Mouse (Mus musculus): Measurements from ENCODE around the gene Thap12. TPM values are rescaled to one million over a fixed set of nuclear protein-coding genes. Genes with fewer than 3 reads are reported as not detected.

The Thap12 gene
- total and polyA plus RNA-seq, 2 experiments: 5.9 to 23.5 TPM

DNA sequence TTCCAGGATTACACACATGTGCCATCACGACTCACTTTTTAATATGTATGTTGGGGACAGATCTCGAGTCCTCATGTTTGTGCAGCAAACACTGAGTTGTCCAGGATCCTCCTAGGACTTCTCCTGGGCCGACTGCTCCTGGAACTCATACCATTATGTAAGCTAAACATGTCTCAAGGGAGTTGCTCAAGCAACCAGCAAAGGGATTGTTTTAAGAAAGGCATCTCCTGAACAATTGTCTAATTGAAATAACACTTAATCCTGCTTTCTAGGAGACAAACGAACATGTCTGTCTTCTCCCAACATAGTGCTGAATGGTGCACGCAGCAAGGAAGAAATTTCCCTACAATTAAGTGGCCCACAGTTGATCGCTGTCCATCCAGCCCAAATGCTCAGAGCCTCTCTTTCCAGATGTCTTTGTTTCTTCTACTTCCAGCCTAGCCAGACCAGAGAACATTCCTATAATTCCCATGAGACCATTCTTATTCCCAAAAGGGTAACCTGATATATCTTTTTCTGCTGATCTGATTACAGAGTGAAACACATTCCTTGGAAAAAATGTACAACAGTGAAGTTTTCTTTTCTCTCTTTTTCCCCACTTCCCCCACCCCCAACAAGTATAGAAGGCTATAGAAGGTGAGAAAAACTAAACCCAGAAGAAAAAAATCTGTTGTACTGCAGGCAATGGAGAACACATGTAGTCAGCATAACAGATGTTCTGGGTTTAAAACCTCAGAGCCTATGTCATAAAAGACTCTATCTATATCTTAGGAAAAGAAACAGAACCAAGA is 34.8 kb upstream of the Thap12 start:
- no peaks in the 10 kb centered on the region for H3K4me1 ChIP-seq (ENCODE audit: control insufficient read depth, insufficient read depth, low read length)
- no peaks in the 10 kb centered on the region for H3K27me3 ChIP-seq (ENCODE audit: control insufficient read depth, insufficient read depth, low read length)
- WGBS: 79% methylated on average over 6 of the region's 6 CpGs
- no peak overlapping the region for H3K9ac ChIP-seq (ENCODE audit: low read depth, low read length)
- no peaks in the 10 kb centered on the region for H3K79me2 ChIP-seq (ENCODE audit: control insufficient read depth, insufficient read depth, low read length)
- H3K36me3 ChIP-seq (ENCODE audit: control insufficient read depth, insufficient read depth, low read length): no peaks in the 10 kb centered on the region
- DNase-seq (ENCODE audit: extremely low read depth, low read depth, low spot score): no peak
- TF ChIP-seq POLR2A (IDR thresholded peaks at IDR 0.05; ENCODE audit: extremely low read depth, insufficient read depth, low read length) (no peak), CTCF (IDR thresholded peaks at IDR 0.05; ENCODE audit: low read depth, low read length) (no peak)
- no peak overlapping the region for H3K27ac ChIP-seq (replicated peaks; ENCODE audit: insufficient read depth, low read depth, low read length)
- H3K4me3 ChIP-seq (ENCODE audit: insufficient read depth, low read depth, low read length): no peak overlapping the region

DNA sequence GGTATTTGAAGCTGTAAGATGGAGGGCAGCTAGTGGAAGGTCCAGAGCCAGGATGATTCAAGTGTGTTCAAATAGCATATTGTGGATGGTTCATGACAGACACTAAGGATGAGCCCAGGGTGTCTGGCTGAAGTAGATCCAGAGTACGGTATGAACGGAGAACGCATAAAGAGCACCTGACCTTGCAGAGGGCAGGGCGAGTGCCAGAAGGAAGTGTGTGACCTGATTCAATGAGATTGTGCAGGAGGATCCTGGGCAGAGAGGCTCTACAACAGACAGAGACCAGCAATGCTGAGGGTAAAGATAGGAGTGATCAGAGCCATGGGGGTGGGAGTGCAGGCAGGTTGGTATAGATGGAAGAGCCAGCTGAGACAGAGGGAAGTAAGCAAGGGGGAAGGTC is 32.1 kb upstream of the Thap12 start:
- no peak for DNase-seq (ENCODE audit: extremely low read depth, low read depth, low spot score)
- Histone ChIP-seq H3K27me3 (ENCODE audit: control insufficient read depth, insufficient read depth, low read length) (no peaks in the 10 kb centered on the region), H3K4me1 (ENCODE audit: control insufficient read depth, insufficient read depth, low read length) (no peaks in the 10 kb centered on the region), H3K4me3 (ENCODE audit: insufficient read depth, low read depth, low read length) (no peak overlapping the region), H3K27ac (replicated peaks; ENCODE audit: insufficient read depth, low read depth, low read length) (no peak overlapping the region), H3K79me2 (ENCODE audit: control insufficient read depth, insufficient read depth, low read length) (no peaks in the 10 kb centered on the region), H3K36me3 (ENCODE audit: control insufficient read depth, insufficient read depth, low read length) (no peaks in the 10 kb centered on the region), H3K9ac (ENCODE audit: low read depth, low read length) (no peak overlapping the region)
- WGBS: 92% methylated on average over 4 of the region's 4 CpGs
- no peak for TF ChIP-seq POLR2A (IDR thresholded peaks at IDR 0.05; ENCODE audit: extremely low read depth, insufficient read depth, low read length)
- no peak for TF ChIP-seq CTCF (IDR thresholded peaks at IDR 0.05; ENCODE audit: low read depth, low read length)

DNA sequence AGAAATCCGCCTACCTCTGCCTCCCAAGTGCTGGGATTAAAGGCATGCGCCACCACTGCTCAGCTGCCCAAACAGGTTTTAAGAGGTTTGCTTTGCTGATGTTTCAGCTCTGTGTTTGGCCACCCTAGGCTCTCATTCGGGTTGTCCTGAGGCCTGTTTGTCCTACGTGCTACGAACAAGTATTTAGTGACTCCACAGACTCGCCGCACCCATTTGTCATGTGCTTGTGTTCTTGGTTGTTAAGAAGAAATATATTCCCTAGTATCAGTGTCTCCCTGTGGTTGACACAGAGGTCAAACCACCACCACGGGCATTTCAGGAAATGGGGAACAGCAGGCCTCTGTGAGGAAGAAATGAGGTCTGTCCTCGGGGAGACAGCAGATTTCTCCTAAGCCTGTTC is 31.5 kb upstream of the Thap12 start:
- Histone ChIP-seq H3K27me3 (ENCODE audit: control insufficient read depth, insufficient read depth, low read length) (no peaks in the 10 kb centered on the region), H3K27ac (replicated peaks; ENCODE audit: insufficient read depth, low read depth, low read length) (no peak overlapping the region)

DNA sequence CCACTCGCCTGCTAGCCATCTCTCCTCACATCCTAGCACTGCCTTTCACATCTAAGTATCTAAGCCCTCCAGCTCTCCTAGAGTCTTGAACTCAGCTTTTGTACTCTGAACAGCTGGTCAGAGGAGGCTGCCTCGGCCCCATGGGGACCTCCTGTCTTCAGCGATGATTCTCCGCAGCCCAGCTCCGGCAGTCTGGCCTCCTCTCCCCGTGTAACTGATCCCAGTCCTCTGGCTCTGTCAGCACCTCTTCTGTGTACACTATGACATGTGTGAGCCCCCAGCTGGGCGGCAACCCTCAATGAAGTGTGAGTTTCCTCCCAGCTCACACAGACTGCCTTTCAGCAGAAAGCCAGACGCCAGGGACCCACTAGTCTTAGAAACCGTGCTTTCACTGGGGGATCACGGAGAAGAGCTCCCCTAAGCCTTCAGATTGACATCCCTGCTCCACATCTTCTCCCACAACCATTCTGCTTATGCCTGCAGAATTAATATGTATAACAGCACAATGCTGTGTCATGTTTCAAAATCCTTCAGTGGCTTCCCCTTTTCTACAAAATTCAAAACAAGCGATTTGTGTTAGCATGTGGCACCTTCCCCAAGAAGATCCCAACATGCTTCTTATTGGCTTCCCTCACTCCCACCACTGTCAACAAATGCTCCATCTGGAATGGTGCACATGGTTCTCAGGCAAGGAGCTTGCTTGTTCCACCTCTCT is 30.5 kb upstream of the Thap12 start:
- Histone ChIP-seq H3K4me3 (ENCODE audit: insufficient read depth, low read depth, low read length) (no peak overlapping the region), H3K27ac (replicated peaks; ENCODE audit: insufficient read depth, low read depth, low read length) (no peak overlapping the region), H3K9ac (ENCODE audit: low read depth, low read length) (no peak overlapping the region), H3K4me1 (ENCODE audit: control insufficient read depth, insufficient read depth, low read length) (no peaks in the 10 kb centered on the region), H3K36me3 (ENCODE audit: control insufficient read depth, insufficient read depth, low read length) (no peaks in the 10 kb centered on the region), H3K79me2 (ENCODE audit: control insufficient read depth, insufficient read depth, low read length) (no peaks in the 10 kb centered on the region), H3K27me3 (ENCODE audit: control insufficient read depth, insufficient read depth, low read length) (no peaks in the 10 kb centered on the region)
- TF ChIP-seq CTCF (IDR thresholded peaks at IDR 0.05; ENCODE audit: low read depth, low read length) (no peak), POLR2A (IDR thresholded peaks at IDR 0.05; ENCODE audit: extremely low read depth, insufficient read depth, low read length) (no peak)
- DNase-seq (ENCODE audit: extremely low read depth, low read depth, low spot score): no peak
- 70% methylated on average over 11 of the region's 11 CpGs for WGBS

More for the DNA sequence above, 31.5 kb upstream of the Thap12 start:
- Histone ChIP-seq H3K4me3 (ENCODE audit: insufficient read depth, low read depth, low read length) (no peak overlapping the region), H3K4me1 (ENCODE audit: control insufficient read depth, insufficient read depth, low read length) (no peaks in the 10 kb centered on the region), H3K36me3 (ENCODE audit: control insufficient read depth, insufficient read depth, low read length) (no peaks in the 10 kb centered on the region), H3K9ac (ENCODE audit: low read depth, low read length) (no peak overlapping the region), H3K79me2 (ENCODE audit: control insufficient read depth, insufficient read depth, low read length) (no peaks in the 10 kb centered on the region)
- no peak for DNase-seq (ENCODE audit: extremely low read depth, low read depth, low spot score)
- 74% methylated on average over 9 of the region's 9 CpGs for WGBS
- TF ChIP-seq POLR2A (IDR thresholded peaks at IDR 0.05; ENCODE audit: extremely low read depth, insufficient read depth, low read length) (no peak), CTCF (IDR thresholded peaks at IDR 0.05; ENCODE audit: low read depth, low read length) (no peak)

DNA sequence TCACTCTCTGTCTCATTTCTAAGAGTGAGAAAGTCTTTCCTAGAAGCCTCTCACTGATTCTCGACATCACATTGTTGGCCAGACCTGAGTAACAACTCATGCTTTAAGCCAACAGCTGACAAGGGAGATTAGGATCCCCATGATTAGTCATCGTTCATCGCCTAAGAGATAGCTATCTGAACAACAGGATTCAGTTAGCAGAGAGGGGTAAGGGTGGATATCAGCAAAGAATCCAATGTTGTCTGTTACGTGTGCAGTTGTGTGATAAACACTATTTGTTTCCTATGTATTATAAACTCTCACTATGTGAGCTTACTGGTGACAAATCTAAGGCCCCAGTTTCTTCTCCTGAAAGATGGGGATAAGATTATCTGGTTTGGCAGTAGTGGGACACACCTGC is 28.6 kb upstream of the Thap12 start:
- H3K79me2 ChIP-seq (ENCODE audit: control insufficient read depth, insufficient read depth, low read length): no peaks in the 10 kb centered on the region
- no peak for TF ChIP-seq POLR2A (IDR thresholded peaks at IDR 0.05; ENCODE audit: extremely low read depth, insufficient read depth, low read length)
- no peak for TF ChIP-seq CTCF (IDR thresholded peaks at IDR 0.05; ENCODE audit: low read depth, low read length)
- H3K4me1 ChIP-seq (ENCODE audit: control insufficient read depth, insufficient read depth, low read length): no peaks in the 10 kb centered on the region; the same call in 1 of the 2 replicates
- no peak overlapping the region for H3K9ac ChIP-seq (ENCODE audit: low read depth, low read length)
- H3K27me3 ChIP-seq (ENCODE audit: control insufficient read depth, insufficient read depth, low read length): no peaks in the 10 kb centered on the region
- DNase-seq (ENCODE audit: extremely low read depth, low read depth, low spot score): no peak
- no peak overlapping the region for H3K4me3 ChIP-seq (ENCODE audit: insufficient read depth, low read depth, low read length)
- no peak overlapping the region for H3K27ac ChIP-seq (replicated peaks; ENCODE audit: insufficient read depth, low read depth, low read length)
- WGBS: 80% methylated on average over 4 of the region's 4 CpGs
- no peaks in the 10 kb centered on the region for H3K36me3 ChIP-seq (ENCODE audit: control insufficient read depth, insufficient read depth, low read length)

DNA sequence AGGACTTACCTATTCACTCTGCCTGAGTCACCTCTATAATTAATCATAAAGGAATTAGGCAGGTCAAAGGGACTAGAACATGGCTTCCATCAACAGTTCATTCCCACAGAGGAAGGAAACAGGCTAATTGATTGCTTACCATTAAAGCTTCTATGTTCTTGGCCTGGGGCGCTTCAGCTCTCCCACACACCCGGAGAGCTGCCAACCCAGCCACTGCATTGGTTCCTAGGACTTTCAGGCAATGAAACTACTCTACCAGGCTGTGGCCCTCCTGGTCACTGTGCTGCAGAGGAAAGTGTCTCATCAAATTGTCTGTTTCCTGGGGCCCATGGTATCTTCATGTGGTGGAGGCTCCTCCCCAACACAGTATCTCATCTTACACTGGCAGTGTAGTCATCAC is 25.4 kb upstream of the Thap12 start:
- 93% methylated on average over 2 of the region's 2 CpGs for WGBS
- Histone ChIP-seq H3K27ac (replicated peaks; ENCODE audit: insufficient read depth, low read depth, low read length) (no peak overlapping the region), H3K4me1 (ENCODE audit: control insufficient read depth, insufficient read depth, low read length) (no peaks in the 10 kb centered on the region; the same call in 1 of the 2 replicates), H3K9ac (ENCODE audit: low read depth, low read length) (no peak overlapping the region), H3K36me3 (ENCODE audit: control insufficient read depth, insufficient read depth, low read length) (no peaks in the 10 kb centered on the region), H3K79me2 (ENCODE audit: control insufficient read depth, insufficient read depth, low read length) (no peaks in the 10 kb centered on the region), H3K27me3 (ENCODE audit: control insufficient read depth, insufficient read depth, low read length) (no peaks in the 10 kb centered on the region), H3K4me3 (ENCODE audit: insufficient read depth, low read depth, low read length) (no peak overlapping the region)
- DNase-seq (ENCODE audit: extremely low read depth, low read depth, low spot score): no peak
- no peak for TF ChIP-seq POLR2A (IDR thresholded peaks at IDR 0.05; ENCODE audit: extremely low read depth, insufficient read depth, low read length)
- no peak for TF ChIP-seq CTCF (IDR thresholded peaks at IDR 0.05; ENCODE audit: low read depth, low read length)
